Mouse (Mus musculus) liver, adult 2 months (tissue): ENCODE data around the gene Ifit1.

Experiments
- CTCF ChIP-seq: fragments of 200-500 bp; IDR thresholded peaks from 2 replicates; pipeline ENCODE4 v1.5.1; 2011; ENCODE audit warnings: low read depth, low read length, control low read depth
- POLR2A ChIP-seq: fragments of 200-500 bp; IDR thresholded peaks from 2 replicates; pipeline ENCODE4 v1.6.1; 2011; ENCODE audit warnings: low read length, control low read depth; ENCODE audit not compliant: insufficient read depth; ENCODE audit errors: extremely low read depth

GRCm38 (mm10) chr19:34620871-34621270 is 19.8 kb upstream of the Ifit1 start:
- no peak for TF ChIP-seq POLR2A
- TF ChIP-seq CTCF: no peak
